Mouse (Mus musculus) cerebellum, adult 9-11 months (tissue): ENCODE results near the gene Slc7a15.
A peak's percentile ranks its signal among the peaks of the same experiment; 100 is the strongest.

ENCODE experiments used
- DNase-seq: peaks from one replicate; pipeline ENCODE4 v3.0.0; 2022

Slc7a15 gene

DNA sequence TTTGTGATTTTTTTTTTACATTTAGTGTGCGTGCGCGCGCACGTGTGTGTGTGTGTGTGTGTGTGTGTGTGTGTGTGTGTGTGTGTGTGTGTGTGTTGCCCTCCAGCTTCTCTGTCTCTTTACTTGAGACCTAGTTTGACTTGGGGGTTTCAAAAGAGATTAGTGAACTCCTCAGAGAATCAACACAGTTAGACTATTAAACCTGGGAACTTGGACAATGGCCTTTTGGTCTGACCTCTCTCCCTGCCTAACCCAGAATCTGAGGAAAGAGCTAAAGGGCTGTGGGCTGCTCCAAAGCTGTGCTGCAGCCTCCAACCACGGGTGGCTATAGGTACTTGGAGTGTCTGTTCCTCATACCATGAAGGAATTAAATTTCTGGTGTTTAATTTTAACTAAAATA is 94.7 kb downstream of the Slc7a15 start:
- no peak for DNase-seq

DNA sequence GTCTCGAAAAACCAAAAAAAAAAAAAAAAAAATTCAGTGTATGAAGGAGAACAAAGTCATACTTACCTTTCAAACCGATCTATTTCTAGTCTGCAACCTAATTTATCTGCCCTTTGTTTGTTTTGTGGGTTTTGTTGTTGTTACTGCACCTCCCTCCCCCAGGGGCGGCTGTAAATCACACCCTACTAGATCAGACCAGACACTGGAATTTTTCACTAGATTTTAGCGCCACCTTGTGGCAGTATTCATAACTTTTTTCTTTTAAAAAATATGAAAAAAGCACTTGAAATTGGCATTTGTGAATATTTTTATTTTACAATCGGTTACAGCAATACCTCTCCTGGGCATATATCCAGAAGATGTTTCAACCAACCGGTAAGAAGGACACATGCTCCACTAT is 96.3 kb downstream of the Slc7a15 start:
- DNase-seq = peak; percentile 54

- DNase-seq = no peak
Measured at GRCm38 (mm10) chr12:8501571-8502305, 97.1 kb downstream of the Slc7a15 start.

GRCm38 (mm10) chr12:8500597-8501570 is 98.0 kb downstream of the Slc7a15 start:
- DNase-seq = peak; percentile 54

DNA sequence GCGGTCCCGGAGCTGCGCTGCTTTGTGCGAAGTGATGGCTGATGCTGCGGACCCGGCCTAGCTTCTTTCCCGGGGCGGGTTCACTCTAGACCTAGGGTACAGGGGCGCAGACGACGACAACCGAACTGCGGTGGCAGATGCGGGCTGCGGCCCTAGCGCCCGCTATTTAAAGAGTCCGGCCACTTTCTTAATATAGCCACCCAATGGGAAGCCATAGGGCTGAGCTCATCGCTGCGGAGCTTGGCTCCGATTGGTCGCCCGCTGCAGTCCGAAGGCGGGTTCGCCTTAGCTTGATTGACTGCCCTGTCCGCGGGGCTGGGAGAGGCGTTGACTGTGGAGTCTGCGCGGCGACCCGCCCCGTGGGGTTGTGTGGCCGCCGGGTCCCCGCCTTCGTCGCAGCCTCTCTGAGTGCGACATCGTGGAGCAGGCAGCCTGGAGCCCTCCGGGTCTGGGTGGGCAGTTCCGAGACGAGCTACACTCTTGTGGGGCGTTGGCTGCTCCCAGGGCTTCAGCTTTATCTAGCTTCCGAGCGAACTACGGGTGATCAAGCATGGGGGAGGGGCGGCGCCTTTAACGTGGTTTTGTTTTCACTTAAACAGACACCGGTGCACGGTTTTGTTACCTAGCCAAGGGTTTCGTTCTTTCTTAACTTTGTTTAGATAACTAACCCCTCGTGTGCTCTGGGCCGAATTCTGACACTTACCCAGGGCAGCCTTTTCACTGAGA is 98.8 kb downstream of the Slc7a15 start, which contains the start of gene Rhob:
Rhob (minus strand) TSS at position 139 of the 726 bp plus-strand sequence.
- peak; percentile 98 for DNase-seq

GRCm38 (mm10) chr12:8499001-8499870 is 99.6 kb downstream of the Slc7a15 start:
- DNase-seq = peak; percentile 85

- no peak for DNase-seq
Measured at GRCm38 (mm10) chr12:8498591-8499000, 100.3 kb downstream of the Slc7a15 start.

DNA sequence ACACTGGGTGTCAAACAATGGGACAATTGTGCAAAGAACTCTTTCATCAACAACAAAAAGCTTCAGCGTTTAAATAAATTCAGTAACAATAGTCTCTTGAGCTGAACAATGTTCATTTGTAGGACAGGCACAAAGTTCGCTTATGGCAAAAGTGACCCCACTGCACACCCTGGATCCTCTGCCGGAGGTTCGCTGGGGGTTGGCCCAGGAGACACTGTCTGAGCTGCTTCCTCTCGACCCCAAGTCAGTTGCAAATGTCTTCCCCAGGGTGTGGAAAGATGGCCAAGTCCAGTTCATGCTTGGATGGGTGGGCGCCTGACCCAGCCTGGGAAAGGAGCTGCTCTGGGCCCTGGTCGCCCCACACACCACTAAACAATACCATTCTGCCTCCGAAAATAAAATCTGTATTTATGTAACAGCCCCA is 100.7 kb downstream of the Slc7a15 start:
- peak; percentile 70 for DNase-seq

DNA sequence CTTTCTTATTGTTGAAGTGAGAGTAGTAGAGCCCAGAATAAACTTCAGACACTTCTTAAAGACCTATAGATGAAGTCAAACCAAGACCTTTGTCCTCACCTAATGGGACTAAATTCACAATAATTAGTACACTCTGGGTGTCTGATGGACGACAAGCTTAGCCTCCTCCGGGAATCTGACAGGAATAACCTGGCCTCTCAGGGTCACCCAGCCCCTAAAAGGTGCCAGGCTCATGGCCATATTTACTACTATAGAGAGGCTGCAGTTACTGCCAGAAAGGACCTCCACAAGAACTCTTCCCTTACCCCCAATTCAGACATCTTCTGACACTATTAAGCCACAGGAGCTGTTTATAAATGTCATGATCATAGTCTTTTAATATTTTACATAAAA is 101.6 kb downstream of the Slc7a15 start:
- DNase-seq = no peak

DNA sequence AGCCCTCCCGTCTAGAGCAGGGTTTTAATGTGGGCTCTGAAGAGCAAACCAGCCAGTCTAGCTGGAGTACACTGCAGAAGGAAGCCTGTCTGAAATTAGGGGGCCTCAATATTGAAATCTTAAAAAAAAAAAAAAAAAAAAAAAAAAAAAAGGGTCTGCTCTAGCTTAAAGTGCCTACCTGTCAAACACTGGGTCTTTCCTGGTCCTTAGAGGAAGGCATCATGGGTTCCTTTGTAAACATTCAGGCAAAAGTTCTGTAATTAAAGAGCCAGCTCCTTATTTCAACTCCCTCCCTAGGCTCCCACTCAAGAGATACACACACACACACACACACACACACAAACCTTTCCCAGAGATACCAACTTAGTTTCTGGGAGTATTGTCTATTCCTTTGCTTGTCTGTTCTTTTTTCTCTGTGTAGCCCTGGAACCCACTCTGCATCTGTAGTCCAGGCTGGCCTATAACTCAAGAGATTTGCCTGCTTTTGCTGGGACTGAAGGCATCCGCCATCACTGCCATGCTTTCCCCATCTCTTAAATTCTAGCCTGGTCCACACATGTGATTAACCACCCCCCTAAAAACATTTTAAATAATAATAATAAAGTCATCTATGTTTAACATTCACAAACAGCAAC is 102.1 kb downstream of the Slc7a15 start:
- DNase-seq = no peak

- DNase-seq = peak; percentile 41
Measured at GRCm38 (mm10) chr12:8495881-8496678, 102.8 kb downstream of the Slc7a15 start.

DNA sequence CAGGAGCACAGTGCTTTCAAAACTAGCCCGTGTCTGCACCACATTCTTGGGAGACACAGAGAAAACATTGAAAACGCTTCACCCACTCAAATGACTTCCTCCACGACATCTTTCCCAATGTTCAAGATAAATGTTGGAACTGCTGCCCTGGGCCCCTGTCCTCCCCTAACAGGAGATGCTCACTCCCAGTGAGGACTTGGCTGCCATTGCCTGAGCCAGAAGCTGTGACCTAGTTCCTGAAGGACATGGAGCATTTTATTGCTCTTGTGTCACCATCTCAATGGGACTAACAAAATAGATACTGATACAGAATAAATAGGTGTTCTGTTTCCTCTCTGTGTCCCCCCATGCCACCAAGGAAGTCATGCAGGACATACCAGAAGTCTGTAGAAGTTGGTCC is 104.2 kb downstream of the Slc7a15 start:
- no peak for DNase-seq

GRCm38 (mm10) chr12:8493386-8493785 is 105.5 kb downstream of the Slc7a15 start:
- no peak for DNase-seq

DNA sequence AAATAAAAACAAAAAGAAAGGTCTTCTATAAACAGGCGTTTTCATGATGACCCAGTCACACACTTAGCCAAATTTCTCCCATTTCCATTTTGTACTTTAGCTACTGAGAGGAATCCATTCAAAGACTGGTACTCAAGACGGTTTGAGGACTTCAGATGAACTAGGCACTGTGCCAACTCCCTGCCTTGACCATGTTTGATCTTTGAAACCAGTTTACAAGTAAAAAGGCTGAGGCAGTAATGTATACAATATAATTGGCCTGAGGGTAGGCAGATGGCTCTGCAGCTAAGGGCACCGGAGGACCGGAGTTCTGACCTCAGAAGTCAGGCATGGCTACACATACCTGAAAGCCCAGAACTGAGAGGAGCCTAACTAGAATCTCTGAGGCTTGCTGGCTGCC is 109.8 kb downstream of the Slc7a15 start:
- DNase-seq = no peak

DNA sequence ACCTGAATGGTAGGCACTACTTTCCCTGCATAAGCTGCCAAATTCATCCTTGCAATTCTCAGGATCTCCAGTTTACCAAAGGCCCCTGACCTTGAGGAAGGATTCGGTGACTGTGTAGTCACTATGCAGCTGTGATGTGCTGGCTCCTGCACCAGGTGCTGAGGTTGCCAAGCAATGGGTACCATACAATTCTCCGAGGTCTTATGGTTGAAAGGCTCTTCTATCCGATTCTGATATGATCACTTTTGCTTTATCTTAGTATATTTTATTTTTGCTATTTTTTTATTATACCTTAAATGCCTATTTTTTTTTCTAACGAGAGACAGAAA is 110.2 kb downstream of the Slc7a15 start:
- no peak for DNase-seq

DNA sequence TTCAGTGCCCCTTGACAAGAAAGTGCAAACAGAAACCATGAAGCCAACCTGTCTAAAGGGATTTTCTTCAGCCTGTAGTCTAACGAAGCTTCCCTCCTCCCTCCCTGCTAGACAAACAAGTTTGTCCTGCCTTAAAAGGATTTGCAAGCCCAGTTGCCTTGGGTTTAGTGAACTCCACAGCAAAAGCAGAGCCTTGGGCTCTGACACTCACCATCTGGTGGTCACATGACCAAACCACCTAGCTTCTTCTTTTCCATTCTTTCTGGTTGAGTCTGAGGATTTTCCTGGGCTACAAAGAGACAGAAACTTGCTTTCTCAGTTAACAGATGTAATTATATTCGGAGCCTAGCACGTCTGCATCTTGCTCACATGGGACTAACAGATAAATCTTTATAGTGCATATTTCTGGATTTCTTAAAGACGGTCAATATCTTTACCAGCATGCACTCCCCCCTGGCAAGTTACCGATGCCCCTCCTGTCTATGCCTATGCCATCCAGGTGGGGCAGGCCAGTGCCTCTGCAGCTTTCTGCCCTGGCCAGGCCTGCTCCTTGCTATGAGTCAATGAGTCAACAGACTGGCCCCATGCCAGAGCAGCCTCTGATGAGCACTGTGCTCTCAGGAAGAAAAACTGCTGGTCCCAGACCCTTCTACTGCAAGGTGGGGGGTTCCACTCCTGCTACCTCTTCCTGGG is 110.8 kb downstream of the Slc7a15 start:
- DNase-seq = peak; percentile 30

DNA sequence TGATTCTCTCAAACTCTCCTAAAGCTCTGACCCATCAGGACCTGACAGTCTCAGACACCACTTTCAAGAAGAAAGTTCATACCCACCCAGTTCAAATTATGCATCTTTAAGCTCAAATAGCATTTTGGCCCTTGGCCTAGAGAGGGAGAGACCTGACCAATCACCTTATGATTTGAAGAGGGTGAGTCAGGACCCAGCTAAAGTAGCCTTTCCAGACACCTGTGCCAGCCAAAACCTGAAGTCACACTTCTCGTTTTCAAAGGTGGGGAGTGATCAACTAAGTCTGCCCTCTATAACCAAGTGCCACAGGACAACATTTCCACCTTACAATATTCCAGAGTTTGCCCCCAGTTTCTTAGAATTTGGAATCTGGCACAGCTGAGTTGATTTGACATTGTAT is 111.6 kb downstream of the Slc7a15 start:
- DNase-seq = no peak

DNA sequence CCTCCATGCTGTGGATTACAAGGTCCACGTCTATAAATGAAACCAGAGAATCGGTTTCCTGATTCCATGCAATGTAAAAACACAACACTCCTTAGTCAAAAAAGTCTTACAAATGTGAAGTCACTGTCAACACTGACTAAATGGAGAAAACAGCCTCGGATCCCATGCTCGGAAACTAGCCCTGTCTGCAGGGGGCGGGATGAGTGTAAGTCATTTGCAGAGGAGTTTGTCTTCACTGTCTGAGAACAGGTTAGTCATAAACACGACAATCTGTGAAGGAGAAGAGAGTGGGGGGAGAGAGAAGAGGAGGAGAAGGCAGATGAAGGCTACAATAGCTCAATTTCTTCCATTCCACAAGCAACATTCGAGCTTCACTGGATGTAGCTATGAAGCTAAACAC is 113.6 kb downstream of the Slc7a15 start:
- DNase-seq = no peak

- DNase-seq = no peak
Measured at GRCm38 (mm10) chr12:8482169-8482568, 116.7 kb downstream of the Slc7a15 start.
